Mouse (Mus musculus): ENCODE data around the gene Iqgap2. TPM values are rescaled to one million over a fixed set of nuclear protein-coding genes. Genes with fewer than 3 reads are reported as not detected.

Iqgap2 gene
- polyA plus RNA-seq, 1 experiment: 2.8 TPM

DNA sequence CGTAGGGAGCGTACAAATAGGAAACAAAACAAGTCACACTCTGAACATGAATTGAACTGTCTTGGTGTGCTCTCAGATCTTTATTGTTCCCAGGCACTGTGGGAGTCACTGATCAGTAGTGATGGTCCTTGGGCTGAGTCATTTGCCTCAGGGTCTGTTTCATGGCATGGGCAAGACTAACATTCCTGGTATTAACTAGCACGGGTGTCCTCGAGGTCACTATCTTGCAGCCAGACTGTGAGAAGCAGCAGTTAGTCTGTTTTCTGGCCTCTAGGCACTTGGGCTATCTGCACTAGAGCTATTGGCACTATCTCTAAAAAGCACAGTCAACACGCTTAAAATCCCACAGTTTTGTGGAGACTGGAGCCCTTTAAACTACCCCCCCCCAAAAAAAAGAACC lies 295.8 kb downstream of the Iqgap2 start:
- peaks cover 41% of the 10 kb centered on the region for H3K4me1 ChIP-seq
- TF ChIP-seq GATA1 (IDR thresholded peaks at IDR 0.05; ENCODE audit: borderline replicate concordance, low read length) (no peak), FLI1 (IDR thresholded peaks at IDR 0.05; ENCODE audit: low read length) (no peak)
- H3K27me3 ChIP-seq (replicated peaks): peaks cover 32% of the 10 kb centered on the region
- H3K36me3 ChIP-seq (replicated peaks; ENCODE audit: low read length): peaks cover 10% of the 10 kb centered on the region
- H3K9me3 ChIP-seq: no peaks in the 10 kb centered on the region
- no peak overlapping the region for H3K4me3 ChIP-seq (replicated peaks)

DNA sequence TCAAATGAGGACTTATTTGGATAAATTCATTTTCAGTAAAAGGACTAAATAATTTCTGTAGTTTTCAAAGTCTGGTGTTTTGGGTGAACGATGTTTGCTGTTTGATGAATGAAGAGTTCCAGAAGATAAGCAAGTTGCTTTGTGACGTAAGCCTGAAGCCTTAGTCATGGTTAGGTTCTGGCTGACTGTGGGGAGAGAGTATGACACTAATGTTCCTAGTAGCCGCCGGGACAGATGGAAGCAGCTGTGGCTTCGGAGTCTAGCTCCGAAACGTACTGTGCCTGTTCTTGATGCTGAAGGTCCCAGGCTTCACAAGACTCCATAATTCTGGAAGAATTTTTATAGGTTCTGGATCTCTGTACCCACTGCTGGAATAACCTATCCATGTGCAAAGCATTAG lies 296.3 kb downstream of the Iqgap2 start:
- Histone ChIP-seq H3K4me3 (replicated peaks) (no peak overlapping the region), H3K27me3 (replicated peaks) (peaks cover 37% of the 10 kb centered on the region), H3K36me3 (replicated peaks; ENCODE audit: low read length) (peaks cover 5% of the 10 kb centered on the region), H3K9me3 (no peaks in the 10 kb centered on the region), H3K4me1 (peaks cover 37% of the 10 kb centered on the region)
- no peak for TF ChIP-seq GATA1 (IDR thresholded peaks at IDR 0.05; ENCODE audit: borderline replicate concordance, low read length)
- no peak for TF ChIP-seq FLI1 (IDR thresholded peaks at IDR 0.05; ENCODE audit: low read length)

GRCm38 (mm10) chr13:95592860-95593259 lies 298.9 kb downstream of the Iqgap2 start:
- no peak overlapping the region for H3K4me3 ChIP-seq (replicated peaks)
- TF ChIP-seq FLI1 (IDR thresholded peaks at IDR 0.05; ENCODE audit: low read length): no peak
- no peak for TF ChIP-seq GATA1 (IDR thresholded peaks at IDR 0.05; ENCODE audit: borderline replicate concordance, low read length)
- peaks cover 5% of the 10 kb centered on the region for H3K9me3 ChIP-seq
- H3K4me1 ChIP-seq: peaks cover 24% of the 10 kb centered on the region
- H3K27me3 ChIP-seq (replicated peaks): peaks cover 59% of the 10 kb centered on the region
- H3K36me3 ChIP-seq (replicated peaks; ENCODE audit: low read length): no peaks in the 10 kb centered on the region

DNA sequence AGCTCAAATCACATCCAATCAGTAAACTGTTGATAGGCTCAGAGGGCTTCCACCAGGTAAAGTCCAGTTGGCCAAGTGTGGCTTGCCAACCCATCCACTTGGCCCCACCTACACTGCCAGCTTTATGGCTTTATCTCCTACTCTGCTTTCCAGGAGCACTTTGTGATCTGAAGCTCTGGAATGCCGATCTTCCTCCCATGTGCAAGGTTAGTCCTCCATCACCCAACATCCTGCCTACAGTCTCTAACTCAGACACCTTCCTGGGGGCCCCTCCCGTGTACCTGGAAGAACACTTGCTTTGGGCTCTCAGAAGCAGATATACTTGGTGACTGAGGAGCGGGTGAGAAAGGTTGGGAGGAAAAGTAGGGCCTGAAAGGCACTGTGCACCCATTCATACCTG lies 300.1 kb downstream of the Iqgap2 start:
- Histone ChIP-seq H3K36me3 (replicated peaks; ENCODE audit: low read length) (no peaks in the 10 kb centered on the region), H3K9me3 (peaks cover 15% of the 10 kb centered on the region), H3K4me3 (replicated peaks) (no peak overlapping the region), H3K27me3 (replicated peaks) (peaks cover 67% of the 10 kb centered on the region), H3K4me1 (peaks cover 24% of the 10 kb centered on the region)
- no peak for TF ChIP-seq FLI1 (IDR thresholded peaks at IDR 0.05; ENCODE audit: low read length)
- no peak for TF ChIP-seq GATA1 (IDR thresholded peaks at IDR 0.05; ENCODE audit: borderline replicate concordance, low read length)

GRCm38 (mm10) chr13:95587628-95588027 lies 304.1 kb downstream of the Iqgap2 start:
- Histone ChIP-seq H3K27me3 (replicated peaks) (peaks cover 83% of the 10 kb centered on the region), H3K4me1 (peaks cover 8% of the 10 kb centered on the region; the same call in 1 of the 2 replicates), H3K9me3 (peaks cover 26% of the 10 kb centered on the region), H3K4me3 (replicated peaks) (no peak overlapping the region), H3K36me3 (replicated peaks; ENCODE audit: low read length) (no peaks in the 10 kb centered on the region)
- TF ChIP-seq GATA1 (IDR thresholded peaks at IDR 0.05; ENCODE audit: borderline replicate concordance, low read length) (no peak), FLI1 (IDR thresholded peaks at IDR 0.05; ENCODE audit: low read length) (no peak)

- Histone ChIP-seq H3K9me3 (peaks cover 26% of the 10 kb centered on the region), H3K4me1 (0 out of 2 replicates have a peak, but pooled peaks cover 4% of the 10 kb centered on the region), H3K4me3 (replicated peaks) (no peak overlapping the region), H3K36me3 (replicated peaks; ENCODE audit: low read length) (no peaks in the 10 kb centered on the region), H3K27me3 (replicated peaks) (peaks cover 61% of the 10 kb centered on the region)
- TF ChIP-seq FLI1 (IDR thresholded peaks at IDR 0.05; ENCODE audit: low read length): no peak
- no peak for TF ChIP-seq GATA1 (IDR thresholded peaks at IDR 0.05; ENCODE audit: borderline replicate concordance, low read length)
These were observed 306.8 kb downstream of the Iqgap2 start for GRCm38 (mm10) chr13:95584898-95585297.

GRCm38 (mm10) chr13:95583237-95584189 lies 308.2 kb downstream of the Iqgap2 start:
- TF ChIP-seq GATA1 (IDR thresholded peaks at IDR 0.05; ENCODE audit: borderline replicate concordance, low read length): no peak
- TF ChIP-seq FLI1 (IDR thresholded peaks at IDR 0.05; ENCODE audit: low read length): no peak
- Histone ChIP-seq H3K4me1 (0 out of 2 replicates have a peak, but pooled peaks cover 4% of the 10 kb centered on the region), H3K27me3 (replicated peaks) (peaks cover 49% of the 10 kb centered on the region), H3K9me3 (peaks cover 26% of the 10 kb centered on the region), H3K36me3 (replicated peaks; ENCODE audit: low read length) (no peaks in the 10 kb centered on the region), H3K4me3 (replicated peaks) (no peak overlapping the region)

- Histone ChIP-seq H3K9me3 (peaks cover 13% of the 10 kb centered on the region), H3K36me3 (replicated peaks; ENCODE audit: low read length) (no peaks in the 10 kb centered on the region), H3K4me1 (peaks cover 12% of the 10 kb centered on the region; the same call in 1 of the 2 replicates), H3K27me3 (replicated peaks) (peaks cover 41% of the 10 kb centered on the region), H3K4me3 (replicated peaks) (no peak overlapping the region)
- TF ChIP-seq GATA1 (IDR thresholded peaks at IDR 0.05; ENCODE audit: borderline replicate concordance, low read length) (no peak), FLI1 (IDR thresholded peaks at IDR 0.05; ENCODE audit: low read length) (no peak)
These were observed 309.9 kb downstream of the Iqgap2 start for GRCm38 (mm10) chr13:95581850-95582249.

GRCm38 (mm10) chr13:95578016-95578697 lies 313.6 kb downstream of the Iqgap2 start:
- TF ChIP-seq FLI1 (IDR thresholded peaks at IDR 0.05; ENCODE audit: low read length): no peak
- no peak for TF ChIP-seq GATA1 (IDR thresholded peaks at IDR 0.05; ENCODE audit: borderline replicate concordance, low read length)

More at GRCm38 (mm10) chr13:95578016-95578697, 313.6 kb downstream of the Iqgap2 start:
- no peaks in the 10 kb centered on the region; the same call in 1 of the 2 replicates for H3K9me3 ChIP-seq
- no peak overlapping the region for H3K4me3 ChIP-seq (replicated peaks)
- peaks cover 8% of the 10 kb centered on the region; the same call in 1 of the 2 replicates for H3K4me1 ChIP-seq
- H3K27me3 ChIP-seq (replicated peaks): peaks cover 20% of the 10 kb centered on the region
- no peaks in the 10 kb centered on the region for H3K36me3 ChIP-seq (replicated peaks; ENCODE audit: low read length)

Other genes starting within 250 kb of the Iqgap2 start
- 8.9 and 20.6 TPM in 2 replicates for gene F2rl2, start 195.1 kb downstream of the Iqgap2 start, polyA plus RNA-seq (2012; ENCODE audit: insufficient read depth, low replicate concordance)
- gene Gm20075, start 189.5 kb upstream of the Iqgap2 start, polyA plus RNA-seq (2012; ENCODE audit: insufficient read depth, low replicate concordance): 0.06 TPM in 1 of 2 replicates, not detected in the other
- not detected in 2 replicates for gene Gm17190, start 190.1 kb upstream of the Iqgap2 start, polyA plus RNA-seq (2012; ENCODE audit: insufficient read depth, low replicate concordance)
- 0.47 TPM in 1 of 2 replicates, not detected in the other for gene Sv2c, start 240.7 kb upstream of the Iqgap2 start, polyA plus RNA-seq (2012; ENCODE audit: insufficient read depth, low replicate concordance)

Data from megakaryocyte, embryonic 14.5 days (primary cell).